Mouse (Mus musculus) thymus, adult 18-20 months (tissue): ENCODE measurements around the gene Os9.
"Not testable (repeated sequence)": the region's sequence is repeated elsewhere in the genome, so short reads cannot be mapped to it uniquely, and the experiment has no call there.

Experiments used
- DNase-seq, 2 experiments: peaks; one replicate each; pipeline ENCODE4 v3.0.0; 2022; ENCODE audit warnings: mixed read lengths in 2 of 2

The Os9 gene

GRCm38 (mm10) chr10:127144536-127144935 is 23.6 kb upstream of the Os9 start:
- no peak for DNase-seq

- DNase-seq = no peak
Measured at GRCm38 (mm10) chr10:127143228-127143627, 22.3 kb upstream of the Os9 start.

DNA sequence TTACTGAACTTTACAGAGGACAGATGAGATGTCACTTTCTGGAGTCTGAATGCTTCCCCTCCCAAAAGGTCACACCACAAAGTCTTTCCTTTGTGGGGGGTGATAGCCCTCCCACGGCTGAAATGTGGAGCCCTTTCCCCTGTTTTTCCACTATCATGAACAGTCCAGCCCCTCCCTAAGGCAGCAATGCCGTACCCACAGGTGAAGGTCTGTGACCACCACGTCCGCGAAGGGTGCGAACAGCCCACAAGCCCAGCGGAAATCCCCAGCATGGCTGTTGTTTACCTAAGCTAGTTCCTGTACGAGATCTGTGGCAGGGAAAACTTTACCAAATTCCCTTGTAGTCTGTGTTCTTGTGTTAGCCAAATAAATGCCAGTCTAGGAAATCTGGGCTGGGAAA is 20.6 kb upstream of the Os9 start:
- DNase-seq = peak in 1 of 2 experiments; percentile 66

GRCm38 (mm10) chr10:127140971-127141370 is 20.0 kb upstream of the Os9 start:
- no peak for DNase-seq

- no peak for DNase-seq
Measured at GRCm38 (mm10) chr10:127138328-127139141, 17.6 kb upstream of the Os9 start.

DNA sequence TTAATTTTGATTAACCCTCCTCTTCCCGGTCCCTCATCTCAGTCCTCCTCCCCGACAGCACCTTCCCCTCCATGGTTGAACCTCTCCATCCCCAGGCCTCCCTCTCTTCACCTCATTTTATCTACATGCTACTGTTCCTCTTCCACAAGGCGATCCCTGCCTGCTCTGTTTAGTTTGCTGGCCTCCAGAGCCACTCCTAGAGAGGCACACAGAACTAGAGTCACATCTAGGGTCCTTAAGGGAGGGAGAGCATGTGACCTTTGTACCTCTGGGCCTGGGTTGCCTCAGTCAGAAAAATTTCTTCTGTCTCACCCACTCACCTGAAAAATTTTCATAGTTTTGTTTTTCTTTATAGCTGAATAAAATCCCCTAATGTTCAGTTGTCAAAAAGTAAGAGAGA is 17.0 kb upstream of the Os9 start:
- DNase-seq = no peak

DNA sequence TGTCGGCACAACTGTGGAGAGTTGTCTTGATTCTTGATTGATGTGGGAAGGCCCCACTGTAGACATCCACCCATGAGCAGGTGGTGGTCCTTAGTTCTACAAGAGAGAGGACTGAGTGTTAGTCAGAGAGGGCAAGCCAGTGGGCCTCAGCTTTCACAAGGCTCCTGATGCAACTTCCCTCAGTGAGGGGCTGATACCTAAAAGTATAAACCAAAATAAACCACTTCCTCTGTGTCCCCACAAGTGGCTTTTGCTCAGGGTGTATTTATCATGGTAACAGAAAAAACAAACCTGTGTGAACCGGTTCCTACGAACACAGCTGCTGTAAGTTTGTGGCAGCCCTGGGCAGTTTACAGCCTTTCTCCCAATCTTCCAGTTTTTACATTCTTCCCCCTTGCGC is 15.6 kb upstream of the Os9 start:
- DNase-seq = peak in 1 of 2 experiments; percentile 47

GRCm38 (mm10) chr10:127135118-127135836 is 14.3 kb upstream of the Os9 start:
- peak; percentile 43 to 68 for DNase-seq

- DNase-seq = not testable (repeated sequence)
Measured at GRCm38 (mm10) chr10:127134394-127135035, 13.6 kb upstream of the Os9 start.

- no peak for DNase-seq
Measured at GRCm38 (mm10) chr10:127132469-127132868, 11.5 kb upstream of the Os9 start.

DNA sequence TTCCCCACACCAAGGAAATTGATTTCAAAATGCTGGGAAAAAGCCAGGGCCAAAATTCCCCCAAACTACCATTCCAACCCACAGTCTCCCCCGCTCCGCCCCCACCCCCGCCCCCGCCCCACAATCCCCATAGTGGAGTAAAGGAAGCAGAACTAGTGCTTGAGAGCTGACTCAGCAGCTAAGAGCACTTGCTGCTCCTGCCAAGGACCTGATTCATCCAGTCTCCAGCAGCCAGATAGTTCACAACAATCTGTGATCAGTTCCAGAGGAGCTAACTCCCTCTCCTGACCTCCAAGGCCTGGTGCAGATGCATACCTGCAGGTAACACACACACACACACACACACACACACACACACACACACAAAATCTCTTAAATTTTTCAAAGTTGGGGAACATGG is 8.5 kb upstream of the Os9 start:
- no peak for DNase-seq

DNA sequence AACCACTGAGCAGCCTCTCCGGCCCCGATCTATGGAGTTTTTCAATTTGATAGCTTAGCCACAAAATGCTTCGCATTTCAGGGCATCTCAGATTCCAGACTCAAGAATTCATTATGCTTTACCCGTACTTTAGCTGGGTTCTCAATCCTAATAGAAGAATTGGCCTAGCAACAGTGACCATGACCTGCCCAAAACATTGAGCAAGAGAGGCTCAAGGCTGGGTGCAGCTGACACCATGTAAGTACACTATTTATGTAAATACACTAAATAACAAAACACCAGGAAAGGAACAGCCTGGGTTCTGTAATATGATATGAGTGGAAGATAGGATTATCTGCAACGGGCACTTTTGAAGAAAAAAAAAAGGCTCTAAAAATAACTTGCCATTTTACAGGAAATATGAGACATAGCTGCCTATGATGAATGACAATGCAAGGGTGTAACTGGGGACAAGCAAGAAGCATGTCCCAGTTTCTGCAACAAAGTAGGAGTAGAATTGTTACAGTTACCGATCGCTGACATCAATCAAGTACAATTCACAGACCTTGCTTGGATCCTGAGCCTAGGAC is 6.9 kb upstream of the Os9 start:
- DNase-seq = no peak

GRCm38 (mm10) chr10:127126579-127126978 is 5.6 kb upstream of the Os9 start:
- no peak for DNase-seq

- DNase-seq = peak in 1 of 2 experiments; percentile 35
Measured at GRCm38 (mm10) chr10:127125210-127126001, 4.5 kb upstream of the Os9 start.

GRCm38 (mm10) chr10:127123436-127123805 is 2.5 kb upstream of the Os9 start:
- DNase-seq = no peak

GRCm38 (mm10) chr10:127122784-127123435 is 2.0 kb upstream of the Os9 start:
- DNase-seq = no peak

- DNase-seq = no peak
Measured at GRCm38 (mm10) chr10:127122018-127122417, 1.1 kb upstream of the Os9 start.

- DNase-seq = no peak
Measured at GRCm38 (mm10) chr10:127120301-127121065, 448 bp downstream of the Os9 start.

GRCm38 (mm10) chr10:127119229-127119628 is 1.7 kb downstream of the Os9 start:
- DNase-seq = no peak

DNA sequence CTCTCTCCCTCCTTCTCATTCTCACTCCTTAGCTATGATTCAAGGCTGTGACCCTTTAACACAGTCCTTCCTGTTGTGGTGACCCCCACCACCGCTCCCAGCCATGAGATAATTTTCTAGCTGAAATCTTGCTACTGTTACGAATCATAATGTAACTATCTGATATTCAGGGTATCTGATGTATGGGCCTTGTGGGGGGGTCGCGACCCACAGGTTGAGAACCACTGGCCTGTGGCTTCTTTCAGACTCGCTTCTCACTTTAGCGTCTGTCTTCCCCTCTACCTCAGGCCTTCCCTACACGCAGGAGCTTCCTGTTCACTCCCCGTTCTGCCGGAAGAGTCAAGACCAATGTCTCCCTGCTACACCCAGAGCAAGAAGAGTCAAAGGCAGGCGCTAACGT is 2.5 kb downstream of the Os9 start:
- DNase-seq = no peak

GRCm38 (mm10) chr10:127115068-127115467 is 5.9 kb downstream of the Os9 start:
- no peak for DNase-seq
